Mouse (Mus musculus) splenic B cell, adult 2 months (primary cell): ENCODE data around the gene Tab1.
"Not testable (repeated sequence)": the region's sequence is repeated elsewhere in the genome, so short reads cannot be mapped to it uniquely, and the experiment has no call there.

Experiments used
- DNase-seq: peaks from one replicate; pipeline ENCODE4 v3.0.0-alpha.2; 2011; ENCODE audit warnings: low read depth, low spot score
- H3K27me3 ChIP-seq: 2 replicates; pipeline ENCODE4 v1.6.1; 2012; ENCODE audit warnings: mild to moderate bottlenecking, low read length, moderate library complexity, mixed read lengths; ENCODE audit not compliant: control insufficient read depth, poor library complexity, insufficient read depth, severe bottlenecking
- H3K36me3 ChIP-seq: 2 replicates; pipeline ENCODE4 v1.6.1; 2012; ENCODE audit warnings: mild to moderate bottlenecking, low read length, moderate library complexity, mixed read lengths; ENCODE audit not compliant: control insufficient read depth, poor library complexity, insufficient read depth, severe bottlenecking

Gene Tab1

DNA sequence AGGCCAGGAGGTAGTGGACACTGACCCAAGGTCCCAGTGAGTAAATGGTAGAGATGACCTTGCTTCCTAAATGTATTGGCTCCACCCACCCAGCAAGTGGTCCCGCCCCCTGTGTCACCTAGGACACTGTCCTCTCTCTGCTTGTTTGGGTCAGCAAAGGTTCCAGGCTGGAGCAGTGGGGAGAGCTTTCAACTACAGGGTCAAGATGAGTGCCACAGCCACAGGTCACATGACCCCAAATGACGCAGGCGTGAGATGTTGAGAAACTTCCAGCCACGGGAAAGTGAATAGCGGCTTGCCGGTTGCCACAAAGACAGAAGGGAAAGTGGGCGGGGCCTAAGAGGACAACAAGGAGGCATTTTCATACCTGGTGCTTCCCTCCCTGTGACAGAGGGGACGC, 15.8 kb upstream of the Tab1 start:
- Histone ChIP-seq H3K27me3 (no peaks in the 10 kb centered on the region), H3K36me3 (no peaks in the 10 kb centered on the region)
- DNase-seq, result no peak

- DNase-seq, result no peak
- H3K36me3 ChIP-seq, result no peaks in the 10 kb centered on the region
- H3K27me3 ChIP-seq, result no peaks in the 10 kb centered on the region
These were observed 13.9 kb upstream of the Tab1 start for GRCm38 (mm10) chr15:80119076-80119475.

DNA sequence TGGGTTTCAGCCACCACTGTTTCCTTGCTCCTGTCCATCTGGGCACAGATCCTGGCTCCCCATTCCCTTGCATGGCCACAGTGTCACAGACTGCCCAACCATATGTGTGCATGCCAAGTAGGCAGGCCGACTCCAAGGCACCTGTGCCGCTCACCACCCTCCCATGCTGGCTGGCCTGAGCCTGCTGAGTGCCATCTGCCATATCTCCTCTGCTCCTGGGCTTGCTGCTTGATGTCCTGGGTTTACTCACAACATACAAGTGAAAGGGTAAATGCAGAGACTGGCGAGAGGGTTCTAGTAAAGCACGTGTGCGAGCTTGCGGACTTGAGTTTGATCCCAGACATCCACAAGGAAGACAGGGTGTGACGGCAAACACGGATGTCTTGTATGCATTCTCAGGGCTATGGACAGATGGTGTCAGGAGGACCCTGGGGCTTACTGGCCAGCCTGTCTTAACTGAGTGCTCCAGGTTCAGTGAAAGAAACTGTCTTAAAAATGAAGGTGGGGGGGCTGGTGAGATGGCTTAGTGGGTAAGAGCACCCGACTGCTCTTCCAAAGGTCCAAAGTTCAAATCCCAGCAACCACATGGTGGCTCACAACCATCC, 11.1 kb upstream of the Tab1 start:
- Histone ChIP-seq H3K36me3 (no peaks in the 10 kb centered on the region), H3K27me3 (no peaks in the 10 kb centered on the region)
- no peak for DNase-seq

GRCm38 (mm10) chr15:80122431-80122830, 10.5 kb upstream of the Tab1 start:
- H3K36me3 ChIP-seq, DNase-seq, H3K27me3 ChIP-seq: not testable (repeated sequence)

- no peak for DNase-seq
- Histone ChIP-seq H3K36me3 (no peaks in the 10 kb centered on the region), H3K27me3 (no peaks in the 10 kb centered on the region)
These were observed 8.3 kb upstream of the Tab1 start for GRCm38 (mm10) chr15:80124651-80125050.

DNA sequence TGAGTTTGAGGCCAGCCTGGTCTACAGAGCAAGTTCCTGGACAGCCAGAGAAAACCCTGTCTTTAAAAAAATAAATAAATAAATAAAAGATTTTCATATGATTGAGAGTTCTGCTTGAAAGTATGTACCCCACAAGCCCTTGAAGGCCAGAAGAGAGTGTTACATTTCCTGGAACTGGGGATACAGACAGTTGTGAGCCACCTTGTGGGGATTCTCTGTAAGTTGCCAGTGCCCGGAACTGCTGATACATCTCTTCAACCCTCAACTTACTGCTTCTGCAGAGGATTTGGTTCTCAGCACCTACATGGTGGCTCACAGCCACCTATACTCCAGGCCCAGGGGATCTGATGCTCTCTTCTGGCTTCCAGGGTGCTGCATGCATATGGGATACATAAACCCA, 5.7 kb upstream of the Tab1 start:
- Histone ChIP-seq H3K36me3 (no peaks in the 10 kb centered on the region), H3K27me3 (no peaks in the 10 kb centered on the region)
- DNase-seq, result peak; percentile 17

DNA sequence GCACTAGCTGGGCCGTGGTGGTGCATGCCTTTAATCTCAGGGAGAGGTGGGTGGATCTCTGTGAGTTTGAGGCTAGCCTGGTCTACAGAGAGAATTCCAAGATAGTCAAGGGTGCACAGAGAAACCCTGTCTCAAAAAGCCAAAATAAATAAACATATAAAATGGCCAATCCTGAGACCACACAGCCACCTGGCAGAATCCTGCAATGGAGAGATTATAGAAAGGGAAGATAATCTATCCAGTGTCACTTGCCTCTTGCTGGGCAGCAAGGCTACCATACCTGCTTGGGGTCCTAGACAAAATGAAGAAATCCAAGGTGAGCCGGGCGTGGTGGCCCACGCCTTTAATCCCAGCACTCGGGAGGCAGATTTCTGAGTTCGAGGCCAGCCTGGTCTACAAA, 2.9 kb upstream of the Tab1 start:
- H3K36me3 ChIP-seq, result no peaks in the 10 kb centered on the region
- DNase-seq, result no peak

DNA sequence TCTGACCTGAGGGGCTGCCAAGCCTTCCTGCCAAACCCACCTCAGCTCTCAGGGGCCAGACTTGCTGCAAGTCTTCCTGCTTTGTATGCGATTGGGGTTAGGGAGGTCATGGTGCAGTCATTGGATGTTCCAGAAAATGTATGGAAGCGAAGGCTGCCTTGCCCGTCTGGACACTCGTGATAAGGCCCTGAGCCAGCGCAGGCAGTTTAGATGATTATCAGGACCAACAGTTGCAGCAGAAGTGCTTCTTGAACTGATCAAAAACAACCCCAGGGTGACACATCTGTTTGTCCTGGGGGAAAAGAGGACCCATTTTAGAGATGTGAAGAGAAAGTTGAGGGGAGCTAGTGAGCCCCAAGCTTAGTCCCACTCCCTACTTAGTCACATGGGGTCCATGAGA, 2.2 kb upstream of the Tab1 start:
- H3K36me3 ChIP-seq, result no peaks in the 10 kb centered on the region
- no peaks in the 10 kb centered on the region for H3K27me3 ChIP-seq
- DNase-seq, result no peak

More for the DNA sequence above, 2.9 kb upstream of the Tab1 start:
- H3K27me3 ChIP-seq, result no peaks in the 10 kb centered on the region

GRCm38 (mm10) chr15:80131421-80131820, 1.5 kb upstream of the Tab1 start:
- Histone ChIP-seq H3K27me3 (no peaks in the 10 kb centered on the region), H3K36me3 (no peaks in the 10 kb centered on the region)
- no peak for DNase-seq

DNA sequence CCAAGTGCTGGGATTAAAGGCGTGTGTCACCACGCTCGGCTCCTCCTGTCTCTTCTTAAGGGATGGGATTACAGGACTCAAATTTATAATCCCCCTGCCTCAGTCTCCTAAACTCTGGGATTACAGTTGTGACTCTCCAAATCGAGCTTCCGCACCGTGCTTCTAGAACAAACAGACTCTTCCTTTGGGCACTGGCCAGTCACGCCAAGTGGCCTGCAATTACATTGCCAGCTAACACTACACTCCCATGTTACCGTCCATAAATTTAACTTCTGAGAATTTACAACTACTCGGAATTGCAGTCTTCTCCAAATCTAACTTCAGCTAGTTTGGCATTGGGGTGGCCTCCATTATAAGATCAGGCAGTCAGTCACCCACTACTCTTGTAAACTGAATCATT, 475 bp upstream of the Tab1 start:
- Histone ChIP-seq H3K36me3 (no peaks in the 10 kb centered on the region), H3K27me3 (no peaks in the 10 kb centered on the region)
- DNase-seq, result no peak

DNA sequence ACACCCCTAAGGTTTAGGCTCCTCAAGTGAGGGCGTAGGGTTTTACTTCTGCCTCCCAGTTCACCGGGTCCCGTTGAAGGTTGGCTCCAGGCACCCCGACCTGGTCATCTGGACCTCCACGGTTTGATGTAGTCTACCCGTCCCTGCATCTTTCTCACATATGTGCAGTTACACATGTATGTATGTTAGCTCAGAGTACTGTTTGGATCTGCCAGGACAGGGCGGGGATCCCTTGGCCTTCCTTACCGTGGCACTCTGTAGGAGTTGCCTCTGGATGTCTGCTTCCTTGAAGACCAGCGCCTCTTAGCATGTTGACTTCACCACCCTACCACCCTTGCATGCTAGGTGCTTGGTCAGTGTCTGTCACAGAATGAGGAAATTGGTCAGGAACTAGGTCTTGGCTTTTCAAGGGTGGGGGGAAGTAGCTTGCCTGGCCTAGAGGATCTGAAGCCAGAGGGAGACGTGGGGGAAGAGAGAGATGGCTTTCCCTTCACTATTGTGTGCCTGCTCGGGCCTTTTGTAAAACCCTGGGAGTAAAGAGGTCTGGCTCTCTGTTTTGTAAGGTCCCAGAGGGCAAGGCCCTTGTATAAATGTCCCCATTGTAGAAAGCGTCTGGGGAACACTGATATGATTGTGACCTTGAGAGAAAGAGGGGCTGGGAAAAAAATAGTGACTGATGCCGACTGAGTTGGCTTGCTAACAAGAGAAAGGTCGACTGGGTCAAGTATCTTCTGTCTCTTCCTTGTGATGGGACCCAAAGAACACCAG, 939 bp downstream of the Tab1 start:
- Histone ChIP-seq H3K27me3 (no peaks in the 10 kb centered on the region), H3K36me3 (no peaks in the 10 kb centered on the region)
- peak; percentile 25 for DNase-seq

DNA sequence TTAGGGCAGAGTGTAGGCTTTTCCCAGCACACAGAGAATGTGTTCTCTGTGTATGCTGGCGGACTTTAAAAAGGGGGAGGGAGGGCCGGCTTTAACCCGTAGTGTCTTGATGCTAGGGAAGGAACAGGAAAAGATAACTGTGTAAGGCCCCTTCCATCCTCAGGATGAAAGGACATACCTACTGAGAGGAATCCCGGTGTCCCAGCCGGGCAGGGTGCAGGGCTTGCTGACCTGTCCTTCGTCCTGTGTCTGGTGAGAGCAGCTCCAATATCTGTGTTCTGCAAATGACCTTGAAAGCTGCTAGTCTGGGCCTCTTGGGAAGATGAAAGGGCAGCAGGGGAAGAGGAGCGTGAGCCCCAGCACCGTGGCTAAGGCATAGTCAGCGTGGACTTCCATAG, 1.5 kb downstream of the Tab1 start:
- no peak for DNase-seq
- no peaks in the 10 kb centered on the region for H3K27me3 ChIP-seq
- no peaks in the 10 kb centered on the region for H3K36me3 ChIP-seq

DNA sequence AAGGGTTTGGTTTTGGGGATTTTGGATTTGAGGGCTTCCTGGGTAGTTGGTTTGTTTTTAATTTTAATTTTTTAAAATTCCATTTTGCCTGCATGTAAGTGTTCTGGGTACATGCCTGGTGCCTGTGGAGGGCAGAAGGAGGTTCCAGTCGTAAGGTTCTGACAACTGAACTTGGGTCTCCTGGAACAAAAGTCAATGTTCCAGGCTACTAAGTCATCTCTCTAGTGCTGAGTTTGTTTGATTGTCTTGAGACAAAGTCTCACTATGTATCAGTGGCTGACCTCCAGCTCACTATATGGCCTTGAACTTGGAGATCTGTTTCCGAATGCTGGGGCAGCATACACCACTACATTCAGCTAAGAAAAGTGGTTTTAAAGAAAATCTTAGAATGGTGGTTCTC, 2.6 kb downstream of the Tab1 start:
- Histone ChIP-seq H3K27me3 (no peaks in the 10 kb centered on the region), H3K36me3 (no peaks in the 10 kb centered on the region)
- DNase-seq, result no peak

DNA sequence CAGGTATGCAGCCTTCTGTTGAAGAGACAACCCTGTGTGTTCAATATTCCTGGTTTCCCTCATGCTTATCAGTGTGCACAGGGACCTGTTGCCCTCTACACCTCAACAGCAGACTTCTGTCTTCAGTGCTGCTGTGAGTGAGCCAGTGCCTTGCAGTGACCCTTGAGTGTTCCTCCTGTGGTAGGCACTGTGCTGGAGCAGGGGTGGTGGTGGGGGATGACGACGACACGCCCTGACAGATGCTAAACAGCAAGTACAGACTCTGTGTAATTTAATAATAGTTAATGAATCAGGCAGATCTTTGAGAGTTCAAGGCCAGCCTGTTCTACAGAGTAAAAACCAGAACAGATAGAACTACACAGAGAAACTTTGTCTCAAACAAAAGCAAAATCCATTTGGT, 3.7 kb downstream of the Tab1 start:
- H3K36me3 ChIP-seq, result no peaks in the 10 kb centered on the region
- no peak for DNase-seq
- H3K27me3 ChIP-seq, result no peaks in the 10 kb centered on the region

- no peaks in the 10 kb centered on the region for H3K27me3 ChIP-seq
- DNase-seq, result no peak
- H3K36me3 ChIP-seq, result no peaks in the 10 kb centered on the region
These were observed 5.2 kb downstream of the Tab1 start for GRCm38 (mm10) chr15:80137945-80138791.
